Mouse (Mus musculus) kidney, postnatal 0 days (tissue): ENCODE results near the gene Ptdss2. TPM values are rescaled to one million over a fixed set of nuclear protein-coding genes. Genes with fewer than 3 reads are reported as not detected.

Experiments used
- ATAC-seq: fragments of 200-750 bp; cut with Nextera tagmentation; replicated peaks from 2 replicates; pipeline ENCODE4 v1.8.0; 2017; ENCODE audit warnings: low read depth, moderate number of reproducible peaks, moderate TSS enrichment, moderate library complexity; ENCODE audit not compliant: low FRiP score
- DNase-seq: peaks from one replicate; pipeline ENCODE4 v3.0.0-alpha.2; 2016; ENCODE audit warnings: low spot score
- H3K27ac ChIP-seq: fragments of 300-500 bp; sonication (generic); 2 replicates; pipeline ENCODE4 v1.5.1; 2014; ENCODE audit warnings: mild to moderate bottlenecking
- H3K27me3 ChIP-seq: fragments of 300-500 bp; sonication (generic); 2 replicates; pipeline ENCODE4 v1.6.1; 2014; ENCODE audit warnings: low read length, mixed read lengths; ENCODE audit not compliant: insufficient read depth
- H3K36me3 ChIP-seq: fragments of 300-500 bp; sonication (generic); 2 replicates; pipeline ENCODE4 v1.6.1; 2014; ENCODE audit warnings: low read length, mixed read lengths; ENCODE audit not compliant: insufficient read depth
- H3K4me1 ChIP-seq: fragments of 300-500 bp; sonication (generic); replicated peaks from 2 replicates; pipeline ENCODE4 v1.6.1; 2014; ENCODE audit warnings: antibody characterized with exemption, low read length, mixed read lengths; ENCODE audit not compliant: insufficient read depth
- H3K4me2 ChIP-seq: fragments of 300-500 bp; sonication (generic); 2 replicates; pipeline ENCODE4 v1.6.1; 2014; ENCODE audit warnings: mild to moderate bottlenecking, low read length, moderate library complexity, mixed read lengths
- H3K4me3 ChIP-seq: fragments of 300-500 bp; sonication (generic); replicated peaks from 2 replicates; pipeline ENCODE4 v1.5.1; 2014; ENCODE audit warnings: low read depth, low read length
- H3K9ac ChIP-seq: fragments of 300-500 bp; sonication (generic); 2 replicates; pipeline ENCODE4 v1.6.1; 2014; ENCODE audit warnings: low read depth, low read length
- H3K9me3 ChIP-seq: fragments of 300-500 bp; sonication (generic); replicated peaks from 2 replicates; pipeline ENCODE4 v1.6.1; 2016; ENCODE audit warnings: low read length, inconsistent platforms, mixed read lengths
- CTCF ChIP-seq: IDR thresholded peaks from 2 replicates; pipeline ENCODE4 v1.5.1; 2016; ENCODE audit warnings: antibody characterized with exemption, low read depth, mild to moderate bottlenecking, moderate library complexity
- WGBS: fragments of 180-500 bp; shearing (Covaris S2); extraction: QIAGEN DNeasy Blood & Tissue Kit; methylation state at CpG from one replicate; pipeline ENCODE4 v1.1.7; 2014; 5-methylcytosine and 5-hydroxymethylcytosine counted together
- polyA plus RNA-seq: library from polyadenylated mRNA; unstranded; fragments of >200 nt; fragmentation: Nextera tagmentation; extraction: Ambion mirVana; gene quantifications from 2 replicates; pipeline ENCODE4 v1.2.1, GENCODE M21; 2015

The Ptdss2 gene
- polyA plus RNA-seq, 1 experiment from 2014 or later: 75.3 TPM

GRCm38 (mm10) chr7:141119487-141119886 lies 2.7 kb upstream of the Ptdss2 start:
- H3K4me2 ChIP-seq: no peak overlapping the region
- H3K4me1 ChIP-seq: no peaks in the 10 kb centered on the region
- no peaks in the 10 kb centered on the region for H3K9me3 ChIP-seq
- TF ChIP-seq CTCF: no peak
- no peak overlapping the region for H3K4me3 ChIP-seq
- H3K27ac ChIP-seq: no peak overlapping the region
- no peak for DNase-seq
- no peak for ATAC-seq
- 79% methylated on average over 3 of the region's 3 CpGs for WGBS
- H3K9ac ChIP-seq: no peak overlapping the region
- no peaks in the 10 kb centered on the region for H3K36me3 ChIP-seq
- no peaks in the 10 kb centered on the region for H3K27me3 ChIP-seq

GRCm38 (mm10) chr7:141120605-141121004 lies 1.6 kb upstream of the Ptdss2 start:
- no peak overlapping the region for H3K27ac ChIP-seq
- H3K4me3 ChIP-seq: no peak overlapping the region
- H3K27me3 ChIP-seq: no peaks in the 10 kb centered on the region
- DNase-seq (no peak), ATAC-seq (no peak)
- H3K9me3 ChIP-seq: no peaks in the 10 kb centered on the region
- no peak for TF ChIP-seq CTCF
- H3K9ac ChIP-seq: no peak overlapping the region
- H3K4me2 ChIP-seq: no peak overlapping the region
- WGBS: 68% methylated on average over 3 of the region's 3 CpGs
- H3K4me1 ChIP-seq: no peaks in the 10 kb centered on the region
- H3K36me3 ChIP-seq: no peaks in the 10 kb centered on the region

- no peak overlapping the region for H3K4me2 ChIP-seq
- H3K27ac ChIP-seq: no peak overlapping the region
- 76% methylated on average over 5 of the region's 5 CpGs for WGBS
- no peaks in the 10 kb centered on the region for H3K4me1 ChIP-seq
- H3K36me3 ChIP-seq: no peaks in the 10 kb centered on the region
- H3K9ac ChIP-seq: no peak overlapping the region
- ATAC-seq (peak; percentile 48), DNase-seq (peak; percentile 25)
- H3K9me3 ChIP-seq: no peaks in the 10 kb centered on the region
- no peaks in the 10 kb centered on the region for H3K27me3 ChIP-seq
- no peak overlapping the region for H3K4me3 ChIP-seq
- TF ChIP-seq CTCF: peak; percentile 23; the same call in 1 of the 2 replicates
Observed at GRCm38 (mm10) chr7:141121051-141121531, 1.1 kb upstream of the Ptdss2 start.

GRCm38 (mm10) chr7:141122689-141123516 lies 721 bp downstream of the Ptdss2 start:
- Histone ChIP-seq H3K27ac (peak overlapping the region; percentile 81), H3K9ac (peak overlapping the region; percentile 60), H3K4me1 (no peaks in the 10 kb centered on the region), H3K4me3 (peak overlapping the region; percentile 50), H3K27me3 (no peaks in the 10 kb centered on the region), H3K36me3 (no peaks in the 10 kb centered on the region), H3K4me2 (peak overlapping the region; percentile 66), H3K9me3 (no peaks in the 10 kb centered on the region)
- peak; percentile 98 for DNase-seq
- TF ChIP-seq CTCF: no peak
- ATAC-seq: peak; percentile 97
- 1% methylated on average over 29 of the region's 29 CpGs for WGBS

GRCm38 (mm10) chr7:141123517-141123856 lies 1.3 kb downstream of the Ptdss2 start:
- H3K36me3 ChIP-seq: no peaks in the 10 kb centered on the region
- peak overlapping the region; percentile 50 for H3K4me3 ChIP-seq
- peak overlapping the region; percentile 60 for H3K9ac ChIP-seq
- peak overlapping the region; percentile 66 for H3K4me2 ChIP-seq
- no peaks in the 10 kb centered on the region for H3K27me3 ChIP-seq
- under 1% methylated on average over 15 of the region's 15 CpGs for WGBS
- no peak for ATAC-seq
- peak overlapping the region; percentile 81 for H3K27ac ChIP-seq
- DNase-seq: no peak
- TF ChIP-seq CTCF: no peak
- no peaks in the 10 kb centered on the region for H3K9me3 ChIP-seq
- no peaks in the 10 kb centered on the region for H3K4me1 ChIP-seq

- peak overlapping the region; percentile 54; the same call in 1 of the 2 replicates for H3K27ac ChIP-seq
- TF ChIP-seq CTCF: no peak
- ATAC-seq: peak; percentile 97
Observed at GRCm38 (mm10) chr7:141131024-141131820, 9.0 kb downstream of the Ptdss2 start.

More at GRCm38 (mm10) chr7:141131024-141131820, 9.0 kb downstream of the Ptdss2 start:
- WGBS: under 1% methylated on average over 59 of the region's 59 CpGs
- H3K9me3 ChIP-seq: no peaks in the 10 kb centered on the region
- H3K4me2 ChIP-seq: peak overlapping the region; percentile 78
- peaks cover 6% of the 10 kb centered on the region; the same call in 1 of the 2 replicates for H3K4me1 ChIP-seq
- peak; percentile 92 for DNase-seq
- H3K27me3 ChIP-seq: no peaks in the 10 kb centered on the region
- H3K36me3 ChIP-seq: peaks cover 13% of the 10 kb centered on the region; the same call in 1 of the 2 replicates
- H3K4me3 ChIP-seq: peak overlapping the region; percentile 97
- H3K9ac ChIP-seq: peak overlapping the region; percentile 89
